Comparison of ENCODE assay signal across 24 mouse cellular contexts in the genomic region with DNA sequence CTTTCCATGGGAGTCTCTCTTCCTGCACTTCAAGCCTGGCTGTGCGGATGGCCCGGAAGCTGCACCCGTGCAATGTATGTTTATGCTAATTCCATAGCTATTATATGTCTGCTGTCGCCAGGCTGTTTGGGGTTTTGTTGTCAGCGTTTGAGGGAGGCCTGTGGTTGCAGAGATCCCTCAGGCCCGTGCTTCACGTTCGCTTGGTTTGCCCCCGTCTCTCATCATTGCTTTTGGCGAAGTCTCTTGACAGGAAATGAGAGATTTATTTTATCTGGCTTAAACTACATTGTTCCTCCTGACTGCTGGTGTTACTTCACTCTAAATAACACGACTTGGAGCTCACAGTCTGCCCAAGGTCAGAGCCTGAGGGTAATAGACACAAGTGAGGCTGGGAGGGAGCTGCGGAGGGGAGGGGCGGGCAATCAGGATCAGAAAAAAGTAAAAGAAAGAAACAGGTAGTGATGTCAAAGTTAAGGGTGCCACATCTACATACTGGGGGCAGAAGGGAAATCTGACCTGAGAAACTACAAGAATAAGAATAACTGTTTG.
DNase-seq lines count a peak whose midpoint lies in the region; ATAC-seq and TF ChIP-seq lines count a peak whose summit lies in the region.
"Had no signal": no experiment of that assay in that cellular context is flagged by ENCODE, and none has a peak within 500 bp of the region (broad histone marks: within the 10 kb centered on the region; RNA-seq: fewer than 3 reads in every experiment).

No protein-coding gene starts in this region.

- WGBS in kidney, adult 2 months, result 43% methylated on average over 13 of the region's 13 CpGs
- WGBS in lung, embryonic 15.5 days, result 41% methylated on average over 13 of the region's 13 CpGs

- H3K4me3 ChIP-seq in kidney, adult 2 months (ENCODE audit: insufficient read depth, low read depth, low read length), result no peak overlapping the region
- H3K4me3 ChIP-seq in lung, embryonic 15.5 days, result no peak overlapping the region
- H3K4me3 ChIP-seq: heart, embryonic 10.5 days; left cerebral cortex, adult 2 months; liver, embryonic 13.5 days; neural tube, embryonic 15.5 days; stomach, embryonic 15.5 days had no signal

- no peaks in the 10 kb centered on the region for H3K4me1 ChIP-seq in kidney, adult 2 months (ENCODE audit: control insufficient read depth, insufficient read depth, low read length)
- H3K4me1 ChIP-seq in lung, embryonic 15.5 days, result peaks cover 8% of the 10 kb centered on the region; the same call in 1 of the 2 replicates
- H3K4me1 ChIP-seq: liver, embryonic 13.5 days; neural tube, embryonic 15.5 days; stomach, embryonic 15.5 days had no signal

- no peak overlapping the region for H3K27ac ChIP-seq in kidney, adult 2 months (ENCODE audit: insufficient read depth, low read depth, low read length)
- H3K27ac ChIP-seq in lung, embryonic 15.5 days, result no peak overlapping the region
- H3K27ac ChIP-seq: heart, embryonic 10.5 days; hindbrain, postnatal 0 days; left cerebral cortex, adult 2 months; liver, embryonic 13.5 days; neural tube, embryonic 15.5 days; stomach, embryonic 15.5 days had no signal

- ATAC-seq in lung, embryonic 15.5 days (ENCODE audit: borderline replicate concordance, extremely low read depth, low FRiP score, low TSS enrichment), result peak; percentile 39; the same call in 1 of the 2 replicates
- ATAC-seq: CD4-positive, CD25-positive, alpha-beta regulatory T cell, adult 4 months; forebrain, embryonic 16.5 days; hindbrain, postnatal 0 days; intestine, embryonic 16.5 days had no signal

- no peak for TF ChIP-seq POLR2A in kidney, adult 2 months (IDR thresholded peaks at IDR 0.05; ENCODE audit: low read depth, low read length)

- no peak overlapping the region for H3K4me2 ChIP-seq in lung, embryonic 15.5 days
- H3K4me2 ChIP-seq: liver, embryonic 13.5 days; midbrain, embryonic 11.5 days; neural tube, embryonic 15.5 days; stomach, embryonic 15.5 days had no signal

- H3K9me3 ChIP-seq in lung, embryonic 15.5 days, result no peaks in the 10 kb centered on the region
- H3K9me3 ChIP-seq: heart, embryonic 10.5 days; neural tube, embryonic 15.5 days; stomach, embryonic 15.5 days had no signal

- H3K27me3 ChIP-seq in kidney, adult 2 months (replicated peaks; ENCODE audit: control insufficient read depth, insufficient read depth, low read length), result no peaks in the 10 kb centered on the region
- no peaks in the 10 kb centered on the region for H3K27me3 ChIP-seq in lung, embryonic 15.5 days
- H3K27me3 ChIP-seq in splenic B cell, adult 2 months (ENCODE audit: control insufficient read depth, insufficient read depth, low read length, poor library complexity, severe bottlenecking), result no peaks in the 10 kb centered on the region
- H3K27me3 ChIP-seq: liver, embryonic 13.5 days; neural tube, embryonic 15.5 days; stomach, embryonic 15.5 days had no signal

- H3K36me3 ChIP-seq in kidney, adult 2 months (ENCODE audit: control insufficient read depth, insufficient read depth, low read length), result no peaks in the 10 kb centered on the region
- H3K36me3 ChIP-seq in lung, embryonic 15.5 days, result no peaks in the 10 kb centered on the region
- no peaks in the 10 kb centered on the region for H3K36me3 ChIP-seq in splenic B cell, adult 2 months (ENCODE audit: control insufficient read depth, insufficient read depth, low read length, poor library complexity, severe bottlenecking)
- H3K36me3 ChIP-seq: heart, embryonic 10.5 days; liver, embryonic 13.5 days; neural tube, embryonic 15.5 days; stomach, embryonic 15.5 days had no signal

- peak; percentile 12 for DNase-seq in adrenal gland, postnatal 10 days
- no peak for DNase-seq in adrenal gland, postnatal 4 days (ENCODE audit: low spot score in 2 of 2)
- DNase-seq in kidney, adult 2 months, result peak; percentile 12
- no peak for DNase-seq in kidney, adult 8-10 months
- no peak for DNase-seq in lung, postnatal 10 days
- peak; percentile 16 for DNase-seq in splenic B cell, adult 2 months (ENCODE audit: low read depth, low spot score)
- no peak for DNase-seq in layer of hippocampus, adult 9-11 months
- DNase-seq: cerebellum, adult 9-10 months; gastrocnemius, postnatal 25 days; liver, embryonic 13.5 days; lung, adult 2 months; right cerebral cortex, adult 18-20 months; right cerebral cortex, postnatal 4 days; thymus, postnatal 36 days had no signal

- no peak overlapping the region for H3K9ac ChIP-seq in lung, embryonic 15.5 days
- H3K9ac ChIP-seq: liver, embryonic 13.5 days; neural tube, embryonic 15.5 days; stomach, embryonic 15.5 days had no signal

- TF ChIP-seq CTCF in kidney, adult 2 months (conservative IDR thresholded peaks at IDR 0.05; ENCODE audit: insufficient read depth, insufficient read length, low read depth, low read length), result no peak

Comparison
In these comparisons a context has a peak if more than half of its experiments do, and no peak if none do; other contexts are left out.
1. DNase-seq: peak in adrenal gland, postnatal 10 days (single experiment), kidney, adult 2 months (single experiment) and splenic B cell, adult 2 months (single experiment); none in adrenal gland, postnatal 4 days (0 of 2), kidney, adult 8-10 months (0 of 2), lung, postnatal 10 days (single experiment) and layer of hippocampus, adult 9-11 months (single experiment).